Mouse (Mus musculus) olfactory bulb, adult 2 months (tissue): ENCODE results near the gene Myom1. TPM values are rescaled to one million over a fixed set of nuclear protein-coding genes. Genes with fewer than 3 reads are reported as not detected.

ENCODE experiments used
- H3K27ac ChIP-seq: fragments of 200-500 bp; 2 replicates; pipeline ENCODE4 v1.5.1; 2012; ENCODE audit warnings: low read depth, low read length; ENCODE audit not compliant: insufficient read depth
- H3K4me1 ChIP-seq: fragments of 200-500 bp; 2 replicates; pipeline ENCODE4 v1.6.1; 2012; ENCODE audit warnings: low read length; ENCODE audit not compliant: control insufficient read depth, insufficient read depth
- H3K4me3 ChIP-seq: fragments of 200-500 bp; 2 replicates; pipeline ENCODE4 v1.5.1; 2012; ENCODE audit warnings: mild to moderate bottlenecking, low read depth, low read length, moderate library complexity; ENCODE audit not compliant: insufficient read depth
- CTCF ChIP-seq: fragments of 200-500 bp; IDR thresholded peaks from 2 replicates; pipeline ENCODE4 v1.5.1; 2012; ENCODE audit warnings: low read depth, mild to moderate bottlenecking, low read length, moderate library complexity; ENCODE audit not compliant: insufficient read depth
- POLR2A ChIP-seq: fragments of 200-500 bp; IDR thresholded peaks from 2 replicates; pipeline ENCODE4 v1.6.1; 2012; ENCODE audit warnings: mild to moderate bottlenecking, low read depth, low read length, moderate library complexity; ENCODE audit not compliant: insufficient read depth
- whole genome bisulfite sequencing: fragments of 180-500 bp; shearing (Covaris S2); methylation state at CpG from one replicate; pipeline ENCODE4 v1.1.7; 2018; 5-methylcytosine and 5-hydroxymethylcytosine counted together
- polyA plus RNA-seq: library from polyadenylated mRNA; stranded (reverse); fragments of >200 nt; gene quantifications from 2 replicates; pipeline ENCODE4 v1.2.4, GENCODE M21; 2012; ENCODE audit warnings: low replicate concordance; ENCODE audit not compliant: missing spikeins, insufficient read depth, insufficient read length

The Myom1 gene
- polyA plus RNA-seq, 1 experiment, result not detected

DNA sequence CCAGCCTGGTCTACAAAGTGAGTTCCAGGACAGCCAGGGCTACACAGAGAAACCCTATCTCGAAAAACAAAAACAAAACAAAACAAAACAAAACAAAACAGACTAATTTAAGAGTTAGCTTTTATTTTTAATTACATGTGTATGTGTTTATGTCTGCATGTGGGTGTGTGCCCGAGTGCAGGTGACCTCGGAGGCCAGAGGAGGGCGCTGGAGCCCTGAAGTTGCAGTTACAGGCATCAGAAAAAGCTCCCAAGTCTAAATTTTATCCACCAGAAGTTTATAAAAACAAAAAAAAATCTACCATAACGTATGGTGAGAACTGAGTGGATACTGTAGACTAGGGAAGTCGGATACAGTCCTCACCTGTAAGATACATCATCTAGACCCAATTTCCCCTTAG is 24.6 kb upstream of the Myom1 start:
- Histone ChIP-seq H3K27ac (no peak overlapping the region), H3K4me1 (0 out of 2 replicates have a peak, but pooled peaks cover 2% of the 10 kb centered on the region), H3K4me3 (no peak overlapping the region)
- 86% methylated on average over 6 of the region's 6 CpGs for WGBS
- TF ChIP-seq POLR2A (no peak), CTCF (no peak)

DNA sequence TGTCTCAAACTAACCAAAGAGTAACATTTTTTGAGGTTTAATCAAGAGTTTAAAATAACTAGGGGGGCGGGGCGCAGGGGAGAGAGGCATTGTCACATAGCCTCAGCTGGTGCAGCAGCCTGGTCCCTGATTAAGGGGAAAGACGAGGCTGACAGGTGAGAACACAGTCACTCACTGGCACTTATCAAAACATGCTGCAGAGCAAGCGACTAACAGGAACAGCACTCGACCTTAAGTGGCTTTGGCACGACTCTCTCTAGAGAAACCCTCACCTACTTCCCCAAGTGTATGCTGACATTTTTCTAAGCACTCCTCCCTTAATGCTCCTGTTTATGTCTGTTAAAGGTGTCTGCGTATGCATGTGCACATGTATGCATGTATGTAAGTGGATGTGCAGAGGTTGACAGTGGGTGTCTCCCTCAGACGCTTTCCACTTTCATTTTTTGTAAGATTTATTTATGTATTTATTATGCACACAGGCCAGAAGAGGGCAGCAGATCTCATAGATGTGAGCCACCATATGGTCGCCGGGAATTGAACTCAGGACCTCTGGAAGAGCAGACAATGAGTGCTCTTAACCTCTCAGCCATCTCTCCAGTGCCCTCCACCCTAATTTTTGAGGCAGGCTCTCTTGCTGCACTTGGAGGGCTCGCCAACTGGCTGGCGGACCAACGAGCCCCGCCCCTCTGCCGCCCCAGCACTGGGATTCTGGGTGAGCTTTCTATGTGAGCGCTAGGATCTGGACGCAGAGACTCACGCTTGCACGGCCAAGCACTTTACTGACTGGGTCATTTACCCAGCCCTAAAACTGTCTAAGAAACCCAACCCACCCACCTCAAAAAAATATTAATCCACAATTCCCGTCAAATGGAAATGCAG is 22.8 kb upstream of the Myom1 start:
- WGBS, result 86% methylated on average over 20 of the region's 20 CpGs
- 0 out of 2 replicates have a peak, but pooled peaks cover 2% of the 10 kb centered on the region for H3K4me1 ChIP-seq
- no peak overlapping the region for H3K27ac ChIP-seq
- no peak for TF ChIP-seq POLR2A
- TF ChIP-seq CTCF, result no peak
- no peak overlapping the region for H3K4me3 ChIP-seq

DNA sequence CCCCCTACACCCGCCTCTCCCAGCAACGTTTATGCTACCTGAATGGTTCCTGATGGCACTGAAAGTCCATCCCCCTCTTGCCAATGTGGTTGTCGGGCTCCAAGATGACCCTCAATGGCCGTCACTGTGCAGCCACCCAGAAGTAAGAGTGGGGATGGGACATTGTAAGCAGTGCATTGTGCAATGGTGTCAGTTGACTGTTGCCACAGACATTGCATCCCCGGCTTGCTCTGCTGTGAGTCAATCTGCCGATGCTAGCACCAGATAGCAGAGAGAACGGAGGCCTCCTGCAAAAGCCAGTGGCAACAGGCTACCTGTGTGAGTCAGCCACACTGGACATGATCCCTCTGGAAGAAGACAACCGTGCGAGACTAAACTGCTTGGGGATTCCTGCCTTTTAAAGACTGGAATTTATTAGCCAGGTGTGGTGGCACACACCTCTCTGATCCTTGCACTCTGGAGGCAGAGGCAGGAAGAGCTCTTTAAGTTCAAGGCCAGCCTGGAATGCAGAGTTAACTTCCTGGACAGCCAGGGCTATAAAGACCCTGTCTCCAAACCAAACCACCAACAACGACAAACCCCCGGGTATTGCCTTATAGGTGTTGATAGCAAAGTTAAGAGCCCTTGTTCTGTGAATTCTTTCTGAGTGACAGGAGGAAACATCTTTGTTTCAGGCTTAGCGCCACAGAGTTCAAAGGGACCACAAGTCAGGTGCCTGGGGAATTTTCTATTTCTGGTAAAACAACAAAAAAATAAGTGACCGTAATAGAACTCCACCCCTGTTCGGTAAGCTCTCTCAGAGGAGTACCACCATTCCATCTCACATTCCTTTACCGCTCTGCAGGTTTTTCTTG is 16.7 kb upstream of the Myom1 start:
- Histone ChIP-seq H3K27ac (no peak overlapping the region), H3K4me3 (no peak overlapping the region), H3K4me1 (peaks cover 15% of the 10 kb centered on the region)
- whole genome bisulfite sequencing, result 87% methylated on average over 15 of the region's 15 CpGs
- TF ChIP-seq POLR2A (no peak), CTCF (no peak)

DNA sequence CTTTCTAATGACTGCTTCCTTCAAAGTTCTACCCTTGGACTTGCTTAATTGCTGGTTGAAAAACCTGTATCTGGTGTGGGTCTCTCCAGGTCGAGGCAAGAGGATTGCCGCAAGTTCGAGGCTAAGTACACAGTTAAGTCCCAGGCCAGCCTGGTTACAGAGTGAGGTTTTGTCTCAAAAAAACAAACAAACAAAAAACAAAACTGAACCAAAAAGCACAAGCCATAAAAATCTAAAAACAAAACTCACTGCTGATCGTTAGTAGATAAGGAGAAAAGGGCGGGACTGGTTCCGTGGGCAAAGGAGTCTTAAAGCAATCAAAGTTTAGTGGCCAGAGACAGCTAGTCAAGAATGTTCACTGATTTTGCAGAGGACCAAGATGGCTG is 16.1 kb upstream of the Myom1 start:
- Histone ChIP-seq H3K4me1 (peaks cover 17% of the 10 kb centered on the region), H3K4me3 (no peak overlapping the region), H3K27ac (no peak overlapping the region)
- WGBS, result 87% methylated on average over 6 of the region's 6 CpGs
- no peak for TF ChIP-seq POLR2A
- no peak for TF ChIP-seq CTCF

- TF ChIP-seq POLR2A (no peak), CTCF (no peak)
- WGBS, result 72% methylated on average over 15 of the region's 15 CpGs
- H3K27ac ChIP-seq, result no peak overlapping the region
- peaks cover 17% of the 10 kb centered on the region for H3K4me1 ChIP-seq
- no peak overlapping the region for H3K4me3 ChIP-seq
These were observed 15.4 kb upstream of the Myom1 start for GRCm38 (mm10) chr17:70986831-70987660.

GRCm38 (mm10) chr17:70988337-70988767 is 14.1 kb upstream of the Myom1 start:
- TF ChIP-seq POLR2A, result no peak
- no peak for TF ChIP-seq CTCF
- peak overlapping the region; percentile 14; the same call in 1 of the 2 replicates for H3K4me3 ChIP-seq
- H3K27ac ChIP-seq, result no peak overlapping the region
- H3K4me1 ChIP-seq, result peaks cover 17% of the 10 kb centered on the region
- 77% methylated on average over 12 of the region's 12 CpGs for WGBS

DNA sequence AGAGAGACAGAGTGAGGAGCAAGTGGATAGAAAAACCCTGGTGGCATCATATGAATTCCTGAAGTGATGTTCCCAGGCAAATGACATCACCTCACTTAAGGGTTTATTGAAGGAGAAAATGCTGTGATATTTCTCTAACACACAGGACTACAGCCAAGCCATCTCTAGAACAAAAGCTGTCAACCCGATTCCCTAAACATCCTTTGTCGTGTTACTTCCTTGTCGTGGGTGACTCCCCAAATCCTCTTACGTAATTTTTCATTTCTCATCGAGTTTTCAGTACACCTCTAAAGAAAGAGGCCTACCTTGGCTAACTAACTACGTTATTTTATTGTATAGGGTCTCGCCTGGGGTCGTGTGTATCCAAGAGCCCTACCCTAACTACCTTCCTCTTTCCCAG is 13.0 kb upstream of the Myom1 start:
- Histone ChIP-seq H3K4me1 (peaks cover 17% of the 10 kb centered on the region), H3K4me3 (peak overlapping the region; percentile 95), H3K27ac (0 out of 2 replicates have a peak overlapping the region, but pooled peaks have one; percentile 96)
- TF ChIP-seq POLR2A (no peak), CTCF (no peak)
- WGBS, result 21% methylated on average over 8 of the region's 8 CpGs

- H3K4me1 ChIP-seq, result peaks cover 17% of the 10 kb centered on the region
- no peak for TF ChIP-seq CTCF
- TF ChIP-seq POLR2A, result no peak
- under 1% methylated on average over 24 of the region's 24 CpGs for WGBS
- H3K4me3 ChIP-seq, result peak overlapping the region; percentile 95
- H3K27ac ChIP-seq, result peak overlapping the region; percentile 96
These were observed 12.4 kb upstream of the Myom1 start for GRCm38 (mm10) chr17:70989991-70990390.
